Mouse (Mus musculus): ENCODE results near the gene Rubcn.

- TF ChIP-seq ZMIZ1 (IDR thresholded peaks at IDR 0.05; ENCODE audit: low read depth, low read length) (no peak), TCF12 (IDR thresholded peaks at IDR 0.05; ENCODE audit: low read depth, low read length) (no peak), USF1 (IDR thresholded peaks at IDR 0.05; ENCODE audit: low read depth, low read length) (no peak), CTCF (conservative IDR thresholded peaks at IDR 0.05 in 1 of 2, IDR thresholded peaks at IDR 0.05 in 1 of 2; ENCODE audit: low read depth in 2 of 2, low read length in 2 of 2) (peak in 1 of 2 experiments; percentile 29; a peak in 2 of 4 replicates), ZNF384 (IDR thresholded peaks at IDR 0.05; ENCODE audit: low read depth, low read length) (0 out of 2 replicates have a peak, but pooled peaks have one; percentile 20), POLR2A (IDR thresholded peaks at IDR 0.05; ENCODE audit: low read depth, low read length) (no peak), ZKSCAN1 (IDR thresholded peaks at IDR 0.05; ENCODE audit: borderline replicate concordance, low read depth, low read length) (no peak), MEF2A (IDR thresholded peaks at IDR 0.05; ENCODE audit: borderline replicate concordance, low read depth, low read length) (no peak), ZC3H11A (IDR thresholded peaks at IDR 0.05; ENCODE audit: low read depth, low read length) (no peak), E2F4 (IDR thresholded peaks at IDR 0.05; ENCODE audit: insufficient replicate concordance, low read depth, low read length) (no peak)
Measured at GRCm38 (mm10) chr16:32902051-32902428, 24.5 kb upstream of the Rubcn start.
